Mouse (Mus musculus) kidney, embryonic 15.5 days (tissue): ENCODE results near the gene Adamts12. TPM values are rescaled to one million over a fixed set of nuclear protein-coding genes. Genes with fewer than 3 reads are reported as not detected.

ENCODE experiments used
- ATAC-seq: fragments of 200-750 bp; cut with Nextera tagmentation; replicated peaks from 2 replicates; pipeline ENCODE4 v1.8.0; 2017; ENCODE audit warnings: moderate TSS enrichment; ENCODE audit not compliant: low FRiP score
- H3K27ac ChIP-seq: fragments of 300-500 bp; sonication (generic); 2 replicates; pipeline ENCODE4 v1.5.1; 2015; ENCODE audit warnings: mild to moderate bottlenecking, inconsistent platforms
- H3K27me3 ChIP-seq: fragments of 300-500 bp; sonication (generic); 2 replicates; pipeline ENCODE4 v1.6.1; 2015; ENCODE audit warnings: inconsistent platforms
- H3K36me3 ChIP-seq: fragments of 300-500 bp; sonication (generic); 2 replicates; pipeline ENCODE4 v1.6.1; 2015; ENCODE audit warnings: inconsistent platforms
- H3K4me1 ChIP-seq: fragments of 300-500 bp; sonication (generic); 2 replicates; pipeline ENCODE4 v1.6.1; 2015; ENCODE audit warnings: inconsistent platforms
- H3K4me2 ChIP-seq: fragments of 300-500 bp; sonication (generic); 2 replicates; pipeline ENCODE4 v1.6.1; 2015; ENCODE audit warnings: moderate library complexity, mild to moderate bottlenecking, inconsistent platforms
- H3K4me3 ChIP-seq: fragments of 300-500 bp; sonication (generic); replicated peaks from 2 replicates; pipeline ENCODE4 v1.5.1; 2015; ENCODE audit warnings: mild to moderate bottlenecking, inconsistent platforms
- H3K9ac ChIP-seq: fragments of 300-500 bp; sonication (generic); 2 replicates; pipeline ENCODE4 v1.6.1; 2015; ENCODE audit warnings: mild to moderate bottlenecking, inconsistent platforms
- H3K9me3 ChIP-seq: fragments of 300-500 bp; sonication (generic); replicated peaks from 2 replicates; pipeline ENCODE4 v1.6.1; 2016; ENCODE audit warnings: inconsistent platforms
- WGBS: fragments of 180-500 bp; shearing (Covaris S2); methylation state at CpG from one replicate; pipeline ENCODE4 v1.1.7; 2015; ENCODE audit warnings: mixed read lengths; 5-methylcytosine and 5-hydroxymethylcytosine counted together
- polyA plus RNA-seq: library from polyadenylated mRNA; unstranded; fragments of >200 nt; fragmentation: Nextera tagmentation; extraction: Ambion mirVana; gene quantifications from 2 replicates; pipeline ENCODE4 v1.2.1, GENCODE M21; 2015

Gene Adamts12
- polyA plus RNA-seq, 1 experiment from 2014 or later: 4.0 TPM

GRCm38 (mm10) chr15:11084241-11084992 is 19.8 kb downstream of the Adamts12 start:
- H3K4me1 ChIP-seq: peaks cover 14% of the 10 kb centered on the region
- H3K9ac ChIP-seq: no peak overlapping the region
- H3K4me3 ChIP-seq: no peak overlapping the region
- H3K9me3 ChIP-seq: no peaks in the 10 kb centered on the region
- no peak overlapping the region for H3K4me2 ChIP-seq
- no peak for ATAC-seq
- no peaks in the 10 kb centered on the region for H3K27me3 ChIP-seq
- 0 out of 2 replicates have a peak overlapping the region, but pooled peaks have one; percentile 37 for H3K27ac ChIP-seq
- 33% methylated on average over 9 of the region's 9 CpGs for WGBS
- H3K36me3 ChIP-seq: no peaks in the 10 kb centered on the region

- peaks cover 14% of the 10 kb centered on the region for H3K4me1 ChIP-seq
- H3K36me3 ChIP-seq: no peaks in the 10 kb centered on the region
- ATAC-seq: no peak
- no peak overlapping the region for H3K9ac ChIP-seq
- H3K27me3 ChIP-seq: no peaks in the 10 kb centered on the region
- no peaks in the 10 kb centered on the region for H3K9me3 ChIP-seq
- H3K4me2 ChIP-seq: no peak overlapping the region
- WGBS: 30% methylated on average over 1 of the region's 1 CpGs
- no peak overlapping the region for H3K27ac ChIP-seq
- no peak overlapping the region for H3K4me3 ChIP-seq
Measured at GRCm38 (mm10) chr15:11084993-11085365, 20.4 kb downstream of the Adamts12 start.

DNA sequence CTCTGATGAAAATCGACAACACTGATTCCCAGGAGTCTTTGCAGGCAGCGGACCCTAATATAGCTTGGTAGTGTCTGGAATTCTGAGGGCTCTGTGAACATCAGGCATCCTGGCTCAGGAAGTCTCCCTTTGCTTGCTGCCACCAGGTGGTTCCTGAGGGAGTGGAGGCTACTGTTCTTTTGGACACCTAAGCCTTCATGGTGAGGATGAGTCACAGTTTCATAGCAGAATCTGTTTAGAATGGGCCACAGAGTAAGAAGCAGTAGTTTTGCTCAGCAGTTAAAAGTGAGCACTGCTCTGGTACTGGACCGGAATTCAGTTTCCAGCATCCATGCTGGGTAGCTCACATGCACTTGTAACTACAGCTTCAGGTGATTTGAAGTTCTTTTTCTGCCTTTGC is 24.9 kb downstream of the Adamts12 start:
- no peak for ATAC-seq
- WGBS: 87% methylated on average over 3 of the region's 3 CpGs

DNA sequence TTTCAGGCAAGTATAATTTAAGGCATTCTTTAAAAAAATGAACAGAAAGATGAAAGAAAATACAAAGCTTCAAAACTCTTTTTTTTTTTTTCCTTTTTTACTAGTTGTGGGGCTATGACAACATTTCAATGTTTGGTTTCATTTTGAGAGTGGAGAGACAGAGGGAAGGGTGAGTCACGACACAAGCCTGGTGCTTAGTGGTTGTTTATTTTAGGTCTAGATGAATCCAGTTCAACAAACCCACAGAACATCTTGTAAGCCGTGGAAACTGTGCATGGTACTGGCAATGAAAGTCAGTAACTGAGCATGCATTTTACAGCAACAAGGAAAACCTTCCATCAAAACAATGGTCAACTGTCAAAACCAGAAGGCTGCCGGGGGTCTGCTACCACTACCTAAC is 31.0 kb downstream of the Adamts12 start:
- no peak overlapping the region for H3K9ac ChIP-seq
- H3K4me1 ChIP-seq: peaks cover 13% of the 10 kb centered on the region
- no peaks in the 10 kb centered on the region for H3K27me3 ChIP-seq
- H3K4me2 ChIP-seq: no peak overlapping the region
- 46% methylated on average over 3 of the region's 3 CpGs for WGBS
- no peak overlapping the region for H3K4me3 ChIP-seq
- no peaks in the 10 kb centered on the region for H3K9me3 ChIP-seq
- no peak for ATAC-seq
- H3K27ac ChIP-seq: no peak overlapping the region
- no peaks in the 10 kb centered on the region for H3K36me3 ChIP-seq

More for the DNA sequence above, 24.9 kb downstream of the Adamts12 start:
- H3K9ac ChIP-seq: no peak overlapping the region
- no peak overlapping the region for H3K27ac ChIP-seq
- H3K4me3 ChIP-seq: no peak overlapping the region
- H3K4me1 ChIP-seq: peaks cover 10% of the 10 kb centered on the region
- no peak overlapping the region for H3K4me2 ChIP-seq
- no peaks in the 10 kb centered on the region for H3K36me3 ChIP-seq
- no peaks in the 10 kb centered on the region for H3K27me3 ChIP-seq
- no peaks in the 10 kb centered on the region for H3K9me3 ChIP-seq

DNA sequence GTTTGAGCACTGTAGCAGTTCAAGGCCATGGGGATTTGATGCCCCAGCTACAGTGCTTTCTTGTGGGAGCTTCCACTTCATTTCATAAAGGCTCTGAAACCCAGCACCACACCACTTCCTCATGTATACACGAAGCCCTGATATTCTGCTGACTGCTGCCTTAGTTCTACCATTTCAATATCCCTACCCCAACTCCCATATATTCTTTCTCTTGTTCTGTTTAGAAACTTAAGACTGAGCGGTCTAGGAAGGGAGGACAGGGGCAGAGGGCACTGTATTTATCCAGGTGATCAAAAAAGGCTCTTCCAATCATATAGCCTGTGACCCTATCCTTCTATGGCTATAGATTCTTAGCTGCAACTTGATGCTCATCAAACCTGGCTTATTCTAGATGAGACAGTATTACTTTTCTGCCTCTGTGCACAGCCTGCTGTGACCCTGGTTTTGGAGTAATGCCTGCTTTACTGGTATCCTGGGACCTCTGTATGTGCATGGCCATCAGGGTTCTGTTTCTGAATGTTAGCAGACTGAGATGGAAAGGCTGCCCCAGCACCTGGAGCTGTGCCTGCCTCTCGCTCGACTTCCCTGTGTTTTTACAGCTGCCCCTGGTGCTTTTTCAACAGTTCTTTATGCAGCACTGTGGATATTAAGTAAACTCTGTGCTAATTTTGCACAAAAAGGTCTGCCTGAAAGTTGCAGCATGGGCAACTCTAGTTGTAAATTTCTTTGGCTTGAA is 33.5 kb downstream of the Adamts12 start:
- H3K9me3 ChIP-seq: no peaks in the 10 kb centered on the region
- peak; percentile 92 for ATAC-seq
- no peaks in the 10 kb centered on the region for H3K27me3 ChIP-seq
- no peak overlapping the region for H3K9ac ChIP-seq
- no peak overlapping the region for H3K4me2 ChIP-seq
- H3K4me1 ChIP-seq: peaks cover 13% of the 10 kb centered on the region
- H3K36me3 ChIP-seq: no peaks in the 10 kb centered on the region
- WGBS: 23% methylated on average over 4 of the region's 4 CpGs
- H3K4me3 ChIP-seq: no peak overlapping the region
- peak overlapping the region; percentile 67 for H3K27ac ChIP-seq

DNA sequence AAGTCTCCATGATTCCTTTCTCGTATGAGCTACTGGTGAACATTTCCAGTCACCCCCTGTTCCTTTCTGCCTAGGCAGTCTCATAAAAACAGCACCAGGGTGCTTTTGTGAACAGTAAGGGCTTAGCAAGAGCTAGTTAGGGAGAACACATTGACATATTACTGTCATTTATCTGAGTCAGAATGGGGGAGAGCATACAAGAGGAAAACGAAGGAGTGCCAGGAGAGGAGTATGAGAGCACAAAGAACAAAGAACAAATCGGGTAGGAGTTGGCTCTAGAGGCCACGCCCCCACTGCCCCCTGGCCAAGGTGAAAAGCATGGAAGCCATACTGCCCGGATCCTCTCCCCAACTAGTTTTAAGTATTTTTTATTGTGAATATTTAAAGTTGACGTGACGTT is 34.4 kb downstream of the Adamts12 start:
- Histone ChIP-seq H3K9me3 (no peaks in the 10 kb centered on the region), H3K27ac (peak overlapping the region; percentile 67), H3K9ac (no peak overlapping the region), H3K4me2 (no peak overlapping the region), H3K36me3 (no peaks in the 10 kb centered on the region), H3K4me3 (no peak overlapping the region), H3K4me1 (peaks cover 13% of the 10 kb centered on the region), H3K27me3 (no peaks in the 10 kb centered on the region)
- 41% methylated on average over 7 of the region's 7 CpGs for WGBS
- no peak for ATAC-seq

DNA sequence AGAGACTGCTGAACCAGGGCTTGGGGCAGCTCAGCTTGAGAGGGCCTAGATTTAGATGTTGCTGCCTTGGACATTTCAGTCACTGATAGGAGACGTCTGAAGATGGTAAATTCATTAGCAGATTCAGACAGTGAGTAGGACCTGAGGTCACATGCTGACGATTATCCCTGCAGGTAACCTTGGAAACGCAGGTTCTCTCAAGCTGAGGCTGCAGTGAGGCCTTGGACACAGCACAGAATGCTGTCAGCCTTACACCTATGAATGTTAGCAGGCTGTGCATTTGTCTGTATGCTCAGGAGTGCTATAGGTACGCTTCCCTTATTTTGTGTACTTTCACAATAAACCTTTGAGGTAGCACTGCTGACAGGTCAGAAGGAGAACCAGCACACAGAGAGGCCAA is 36.3 kb downstream of the Adamts12 start:
- H3K4me3 ChIP-seq: no peak overlapping the region
- H3K27ac ChIP-seq: no peak overlapping the region
- ATAC-seq: no peak
- no peaks in the 10 kb centered on the region for H3K36me3 ChIP-seq
- H3K27me3 ChIP-seq: no peaks in the 10 kb centered on the region
- H3K4me1 ChIP-seq: peaks cover 13% of the 10 kb centered on the region
- H3K9ac ChIP-seq: no peak overlapping the region
- H3K4me2 ChIP-seq: no peak overlapping the region
- no peaks in the 10 kb centered on the region for H3K9me3 ChIP-seq
- WGBS: 71% methylated on average over 4 of the region's 4 CpGs

- Histone ChIP-seq H3K27ac (no peak overlapping the region), H3K9me3 (no peaks in the 10 kb centered on the region), H3K4me3 (no peak overlapping the region), H3K4me1 (no peaks in the 10 kb centered on the region), H3K9ac (no peak overlapping the region), H3K27me3 (no peaks in the 10 kb centered on the region), H3K4me2 (no peak overlapping the region), H3K36me3 (no peaks in the 10 kb centered on the region)
- ATAC-seq: no peak
- 67% methylated on average over 2 of the region's 2 CpGs for WGBS
Measured at GRCm38 (mm10) chr15:11105101-11105500, 40.5 kb downstream of the Adamts12 start.

- Histone ChIP-seq H3K4me2 (no peak overlapping the region), H3K27ac (no peak overlapping the region), H3K36me3 (no peaks in the 10 kb centered on the region), H3K27me3 (no peaks in the 10 kb centered on the region), H3K9ac (no peak overlapping the region), H3K4me1 (no peaks in the 10 kb centered on the region), H3K4me3 (no peak overlapping the region), H3K9me3 (no peaks in the 10 kb centered on the region)
- 78% methylated on average over 5 of the region's 5 CpGs for WGBS
- no peak for ATAC-seq
Measured at GRCm38 (mm10) chr15:11107376-11107775, 42.8 kb downstream of the Adamts12 start.

DNA sequence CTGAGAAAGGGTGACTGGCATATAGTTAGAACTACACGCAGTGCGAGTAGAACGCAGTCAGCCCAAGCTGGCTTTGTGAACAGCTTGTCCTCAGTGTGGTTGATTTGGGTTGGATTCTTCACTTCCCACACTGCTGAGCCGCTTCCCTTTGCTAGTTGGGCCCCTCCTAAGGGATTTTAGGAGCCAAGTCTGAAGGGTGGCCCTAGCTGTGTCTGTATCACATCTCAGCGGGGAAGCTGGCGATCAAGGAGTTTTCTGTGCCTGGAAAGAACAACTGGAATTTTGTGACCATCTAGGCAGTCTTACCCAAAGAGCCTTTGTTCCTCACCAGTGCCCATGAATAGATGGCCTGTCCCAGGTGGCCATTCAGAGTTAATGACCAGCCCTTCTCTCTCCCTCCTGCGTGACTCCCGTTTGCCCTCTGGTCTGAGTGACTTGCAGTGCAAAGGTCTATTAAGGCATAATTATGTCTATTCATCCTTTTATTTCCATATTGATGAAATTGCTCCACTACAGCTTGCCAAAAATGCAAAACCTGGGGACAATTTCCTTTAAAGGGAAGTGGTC is 50.1 kb downstream of the Adamts12 start:
- WGBS: 58% methylated on average over 8 of the region's 8 CpGs
- ATAC-seq: no peak

DNA sequence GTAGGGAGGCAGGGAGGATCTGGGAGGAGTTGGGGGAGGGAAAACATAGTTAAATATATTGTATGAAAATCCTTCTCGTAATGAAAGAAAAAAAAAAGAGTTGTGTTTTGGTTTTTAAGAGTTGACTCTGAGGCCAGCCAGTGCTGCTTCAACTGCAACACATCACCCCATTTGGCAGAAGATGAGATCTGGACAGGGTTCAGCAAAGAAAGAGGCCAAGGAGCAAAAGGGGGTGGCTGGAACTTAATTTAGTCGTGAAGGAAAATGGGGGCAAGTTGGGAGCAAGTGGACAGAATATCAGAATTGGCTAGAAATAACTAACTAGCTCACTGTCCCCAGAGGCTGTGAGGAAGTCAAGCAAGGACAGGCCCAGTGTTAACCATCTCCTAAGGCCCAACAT is 51.7 kb downstream of the Adamts12 start:
- H3K4me2 ChIP-seq: no peak overlapping the region
- H3K36me3 ChIP-seq: no peaks in the 10 kb centered on the region
- no peak for ATAC-seq
- H3K9ac ChIP-seq: no peak overlapping the region
- H3K9me3 ChIP-seq: no peaks in the 10 kb centered on the region
- H3K27ac ChIP-seq: no peak overlapping the region
- WGBS: 58% methylated on average over 2 of the region's 2 CpGs
- no peaks in the 10 kb centered on the region for H3K4me1 ChIP-seq
- no peak overlapping the region for H3K4me3 ChIP-seq
- no peaks in the 10 kb centered on the region for H3K27me3 ChIP-seq

More for the DNA sequence above, 50.1 kb downstream of the Adamts12 start:
- Histone ChIP-seq H3K4me3 (no peak overlapping the region), H3K9ac (no peak overlapping the region), H3K36me3 (no peaks in the 10 kb centered on the region), H3K4me2 (no peak overlapping the region), H3K9me3 (no peaks in the 10 kb centered on the region), H3K27me3 (no peaks in the 10 kb centered on the region), H3K27ac (no peak overlapping the region), H3K4me1 (no peaks in the 10 kb centered on the region)

GRCm38 (mm10) chr15:11116853-11117252 is 52.3 kb downstream of the Adamts12 start:
- no peaks in the 10 kb centered on the region for H3K36me3 ChIP-seq
- WGBS: 86% methylated on average over 3 of the region's 3 CpGs
- no peaks in the 10 kb centered on the region for H3K9me3 ChIP-seq

More at GRCm38 (mm10) chr15:11116853-11117252, 52.3 kb downstream of the Adamts12 start:
- Histone ChIP-seq H3K4me2 (no peak overlapping the region), H3K9ac (no peak overlapping the region), H3K27me3 (no peaks in the 10 kb centered on the region), H3K27ac (no peak overlapping the region), H3K4me1 (no peaks in the 10 kb centered on the region), H3K4me3 (no peak overlapping the region)
- no peak for ATAC-seq
